Mouse (Mus musculus): ENCODE measurements around the gene Calcoco2. TPM values are rescaled to one million over a fixed set of nuclear protein-coding genes. Genes with fewer than 3 reads are reported as not detected.

The Calcoco2 gene
- polyA plus RNA-seq, 1 experiment from 2014 or later, result not detected

- ATAC-seq (replicated peaks; ENCODE audit: low FRiP score), result peak; percentile 46
- H3K4me3 ChIP-seq (ENCODE audit: low read depth, low read length), result peak overlapping the region; percentile 60
- WGBS, result under 1% methylated on average over 15 of the region's 15 CpGs
- H3K4me1 ChIP-seq (replicated peaks; ENCODE audit: control insufficient read depth, insufficient read depth, low read length), result peaks cover 9% of the 10 kb centered on the region
- DNase-seq (ENCODE audit: low spot score), result no peak
- H3K36me3 ChIP-seq (ENCODE audit: control insufficient read depth, insufficient read depth, low read length), result peaks cover 6% of the 10 kb centered on the region
- H3K27me3 ChIP-seq (replicated peaks; ENCODE audit: control insufficient read depth, insufficient read depth, low read length), result no peaks in the 10 kb centered on the region
- H3K27ac ChIP-seq (ENCODE audit: low read depth, low read length), result peak overlapping the region; percentile 82
- peak overlapping the region; percentile 92 for H3K9ac ChIP-seq (ENCODE audit: low read depth, low read length)
- peak overlapping the region; percentile 94 for H3K4me2 ChIP-seq
- no peaks in the 10 kb centered on the region for H3K9me3 ChIP-seq (ENCODE audit: control insufficient read depth, low read length)
Measured at GRCm38 (mm10) chr11:96075177-96075508, 36.6 kb downstream of the Calcoco2 start.

- ATAC-seq (replicated peaks; ENCODE audit: low FRiP score) (no peak), DNase-seq (ENCODE audit: low spot score) (peak; percentile 35)
- H3K27me3 ChIP-seq (replicated peaks; ENCODE audit: control insufficient read depth, insufficient read depth, low read length), result no peaks in the 10 kb centered on the region
- peak overlapping the region; percentile 60 for H3K4me3 ChIP-seq (ENCODE audit: low read depth, low read length)
- H3K9ac ChIP-seq (ENCODE audit: low read depth, low read length), result peak overlapping the region; percentile 92
- peak overlapping the region; percentile 94 for H3K4me2 ChIP-seq
- WGBS, result 12% methylated on average over 17 of the region's 17 CpGs
- H3K4me1 ChIP-seq (replicated peaks; ENCODE audit: control insufficient read depth, insufficient read depth, low read length), result peaks cover 9% of the 10 kb centered on the region
- peak overlapping the region; percentile 82 for H3K27ac ChIP-seq (ENCODE audit: low read depth, low read length)
- H3K9me3 ChIP-seq (ENCODE audit: control insufficient read depth, low read length), result no peaks in the 10 kb centered on the region
- H3K36me3 ChIP-seq (ENCODE audit: control insufficient read depth, insufficient read depth, low read length), result peaks cover 6% of the 10 kb centered on the region
Measured at GRCm38 (mm10) chr11:96074351-96075176, 37.2 kb downstream of the Calcoco2 start.

- no peak for DNase-seq (ENCODE audit: low spot score)
- 86% methylated on average over 8 of the region's 9 CpGs for WGBS
- no peak overlapping the region for H3K27ac ChIP-seq (ENCODE audit: low read depth, low read length)
- 0 out of 2 replicates have a peak overlapping the region, but pooled peaks have one; percentile 25 for H3K4me3 ChIP-seq (ENCODE audit: low read depth, low read length)
- H3K36me3 ChIP-seq (ENCODE audit: control insufficient read depth, insufficient read depth, low read length), result peaks cover 6% of the 10 kb centered on the region
- no peak overlapping the region for H3K9ac ChIP-seq (ENCODE audit: low read depth, low read length)
- peak overlapping the region; percentile 94 for H3K4me2 ChIP-seq
- H3K27me3 ChIP-seq (replicated peaks; ENCODE audit: control insufficient read depth, insufficient read depth, low read length), result no peaks in the 10 kb centered on the region
- no peak for ATAC-seq (replicated peaks; ENCODE audit: low FRiP score)
- H3K4me1 ChIP-seq (replicated peaks; ENCODE audit: control insufficient read depth, insufficient read depth, low read length), result peaks cover 9% of the 10 kb centered on the region
- no peaks in the 10 kb centered on the region for H3K9me3 ChIP-seq (ENCODE audit: control insufficient read depth, low read length)
Measured at GRCm38 (mm10) chr11:96073295-96073993, 38.3 kb downstream of the Calcoco2 start.

- peaks cover 9% of the 10 kb centered on the region for H3K4me1 ChIP-seq (replicated peaks; ENCODE audit: control insufficient read depth, insufficient read depth, low read length)
- DNase-seq (ENCODE audit: low spot score) (no peak), ATAC-seq (replicated peaks; ENCODE audit: low FRiP score) (no peak)
- H3K27me3 ChIP-seq (replicated peaks; ENCODE audit: control insufficient read depth, insufficient read depth, low read length), result no peaks in the 10 kb centered on the region
- 78% methylated on average over 1 of the region's 1 CpGs for WGBS
- H3K27ac ChIP-seq (ENCODE audit: low read depth, low read length), result no peak overlapping the region
- H3K4me3 ChIP-seq (ENCODE audit: low read depth, low read length), result no peak overlapping the region
- H3K36me3 ChIP-seq (ENCODE audit: control insufficient read depth, insufficient read depth, low read length), result peaks cover 6% of the 10 kb centered on the region
- no peak overlapping the region for H3K4me2 ChIP-seq
- H3K9ac ChIP-seq (ENCODE audit: low read depth, low read length), result no peak overlapping the region
- H3K9me3 ChIP-seq (ENCODE audit: control insufficient read depth, low read length), result no peaks in the 10 kb centered on the region
Measured at GRCm38 (mm10) chr11:96071013-96071412, 40.8 kb downstream of the Calcoco2 start.

- Histone ChIP-seq H3K27me3 (replicated peaks; ENCODE audit: control insufficient read depth, insufficient read depth, low read length) (no peaks in the 10 kb centered on the region), H3K4me2 (no peak overlapping the region), H3K9ac (ENCODE audit: low read depth, low read length) (no peak overlapping the region), H3K36me3 (ENCODE audit: control insufficient read depth, insufficient read depth, low read length) (peaks cover 6% of the 10 kb centered on the region), H3K9me3 (ENCODE audit: control insufficient read depth, low read length) (no peaks in the 10 kb centered on the region), H3K4me3 (ENCODE audit: low read depth, low read length) (no peak overlapping the region), H3K4me1 (replicated peaks; ENCODE audit: control insufficient read depth, insufficient read depth, low read length) (peaks cover 12% of the 10 kb centered on the region), H3K27ac (ENCODE audit: low read depth, low read length) (no peak overlapping the region)
- 87% methylated on average over 7 of the region's 7 CpGs for WGBS
- DNase-seq (ENCODE audit: low spot score), result no peak
- no peak for ATAC-seq (replicated peaks; ENCODE audit: low FRiP score)
Measured at GRCm38 (mm10) chr11:96070353-96070752, 41.4 kb downstream of the Calcoco2 start.

- WGBS, result 83% methylated on average over 5 of the region's 5 CpGs
- no peaks in the 10 kb centered on the region for H3K27me3 ChIP-seq (replicated peaks; ENCODE audit: control insufficient read depth, insufficient read depth, low read length)
- peaks cover 6% of the 10 kb centered on the region for H3K36me3 ChIP-seq (ENCODE audit: control insufficient read depth, insufficient read depth, low read length)
- H3K4me3 ChIP-seq (ENCODE audit: low read depth, low read length), result no peak overlapping the region
- H3K9me3 ChIP-seq (ENCODE audit: control insufficient read depth, low read length), result no peaks in the 10 kb centered on the region
- H3K4me1 ChIP-seq (replicated peaks; ENCODE audit: control insufficient read depth, insufficient read depth, low read length), result peaks cover 14% of the 10 kb centered on the region
- no peak overlapping the region for H3K9ac ChIP-seq (ENCODE audit: low read depth, low read length)
- no peak for DNase-seq (ENCODE audit: low spot score)
- no peak for ATAC-seq (replicated peaks; ENCODE audit: low FRiP score)
- no peak overlapping the region for H3K27ac ChIP-seq (ENCODE audit: low read depth, low read length)
- no peak overlapping the region for H3K4me2 ChIP-seq
Measured at GRCm38 (mm10) chr11:96068231-96068630, 43.5 kb downstream of the Calcoco2 start.

GRCm38 (mm10) chr11:96065215-96065911 lies 46.4 kb downstream of the Calcoco2 start, which contains the start of gene Ube2z:
Gene Ube2z (minus strand): TSS chr11:96065388.
- Histone ChIP-seq H3K27ac (ENCODE audit: low read depth, low read length) (peak within 1 kb of the TSS; percentile 86), H3K4me3 (ENCODE audit: low read depth, low read length) (peak within 1 kb of the TSS; percentile 92), H3K9me3 (ENCODE audit: control insufficient read depth, low read length) (no peaks in the 10 kb centered on the region), H3K27me3 (replicated peaks; ENCODE audit: control insufficient read depth, insufficient read depth, low read length) (no peaks in the 10 kb centered on the region), H3K4me2 (peak within 1 kb of the TSS; percentile 81), H3K36me3 (ENCODE audit: control insufficient read depth, insufficient read depth, low read length) (peaks cover 11% of the 10 kb centered on the region; the same call in 1 of the 2 replicates), H3K9ac (ENCODE audit: low read depth, low read length) (peak within 1 kb of the TSS; percentile 80), H3K4me1 (replicated peaks; ENCODE audit: control insufficient read depth, insufficient read depth, low read length) (peaks cover 16% of the 10 kb centered on the region)
- peak; percentile 99 for ATAC-seq (replicated peaks; ENCODE audit: low FRiP score)
- 5% methylated on average over 50 of the region's 50 CpGs for WGBS
- DNase-seq (ENCODE audit: low spot score), result peak; percentile 98

- ATAC-seq (replicated peaks; ENCODE audit: low FRiP score) (peak; percentile 64), DNase-seq (ENCODE audit: low spot score) (no peak)
- H3K9ac ChIP-seq (ENCODE audit: low read depth, low read length), result peak overlapping the region; percentile 80
- H3K4me1 ChIP-seq (replicated peaks; ENCODE audit: control insufficient read depth, insufficient read depth, low read length), result peaks cover 16% of the 10 kb centered on the region
- WGBS, result under 1% methylated on average over 46 of the region's 64 CpGs
- H3K9me3 ChIP-seq (ENCODE audit: control insufficient read depth, low read length), result no peaks in the 10 kb centered on the region
- H3K4me3 ChIP-seq (ENCODE audit: low read depth, low read length), result peak overlapping the region; percentile 92
- no peaks in the 10 kb centered on the region for H3K27me3 ChIP-seq (replicated peaks; ENCODE audit: control insufficient read depth, insufficient read depth, low read length)
- peaks cover 13% of the 10 kb centered on the region; the same call in 1 of the 2 replicates for H3K36me3 ChIP-seq (ENCODE audit: control insufficient read depth, insufficient read depth, low read length)
- H3K4me2 ChIP-seq, result peak overlapping the region; percentile 81
- H3K27ac ChIP-seq (ENCODE audit: low read depth, low read length), result peak overlapping the region; percentile 86
Measured at GRCm38 (mm10) chr11:96064521-96065214, 47.1 kb downstream of the Calcoco2 start.

Data from liver, embryonic 11.5 days (tissue).